Mouse (Mus musculus): ENCODE measurements around the gene Rmnd5b.
"Not testable (repeated sequence)": the region's sequence is repeated elsewhere in the genome, so short reads cannot be mapped to it uniquely, and the experiment has no call there.

The Rmnd5b gene

DNA sequence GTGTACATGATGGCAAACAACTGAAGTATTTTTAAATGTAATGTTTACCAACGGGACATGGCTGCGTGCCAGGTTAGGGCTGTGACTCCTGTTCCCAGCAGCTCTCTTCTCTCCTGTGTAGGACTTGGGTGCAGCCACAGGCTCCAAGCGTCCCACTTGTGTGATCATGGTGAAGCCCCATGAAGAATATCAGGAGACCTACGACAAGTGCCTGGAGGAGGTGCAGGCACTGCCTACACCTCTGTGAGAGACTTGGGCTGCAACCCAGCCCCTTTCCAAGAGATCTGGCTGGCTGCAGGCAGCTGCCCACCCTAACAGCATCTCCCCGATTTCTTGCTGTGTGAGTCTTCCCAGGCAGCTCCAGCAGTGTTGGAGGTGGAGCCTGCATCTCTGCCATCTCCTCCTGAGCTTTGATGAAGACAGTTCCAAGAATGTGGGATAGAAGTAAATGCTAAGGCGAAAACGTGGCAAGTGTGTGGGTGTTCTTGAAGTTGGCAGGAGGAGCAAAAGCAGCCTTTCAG is 12.7 kb downstream of the Rmnd5b start:
- DNase-seq (ENCODE audit: extremely low read depth, low read depth, low spot score) = no peak

DNA sequence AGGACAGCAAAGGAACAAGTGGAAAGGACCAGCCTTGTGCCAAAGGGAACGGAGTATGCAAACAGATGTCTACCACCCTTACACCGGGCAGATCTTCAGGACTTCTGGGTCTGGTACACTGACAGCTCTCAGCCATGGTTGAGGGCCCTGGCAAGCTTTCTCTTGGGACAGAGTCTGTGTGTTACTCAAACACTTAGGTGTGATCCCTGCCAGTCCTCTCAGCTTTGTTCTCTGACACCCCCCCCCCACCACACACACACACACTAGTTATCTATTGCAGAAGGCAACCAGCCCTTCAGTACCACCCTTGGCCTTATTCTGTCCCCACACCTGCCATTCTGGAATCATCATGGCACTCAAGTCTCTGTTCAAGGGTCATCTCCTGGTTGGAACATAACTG is 13.9 kb downstream of the Rmnd5b start:
- no peak for DNase-seq (ENCODE audit: extremely low read depth, low read depth, low spot score)

DNA sequence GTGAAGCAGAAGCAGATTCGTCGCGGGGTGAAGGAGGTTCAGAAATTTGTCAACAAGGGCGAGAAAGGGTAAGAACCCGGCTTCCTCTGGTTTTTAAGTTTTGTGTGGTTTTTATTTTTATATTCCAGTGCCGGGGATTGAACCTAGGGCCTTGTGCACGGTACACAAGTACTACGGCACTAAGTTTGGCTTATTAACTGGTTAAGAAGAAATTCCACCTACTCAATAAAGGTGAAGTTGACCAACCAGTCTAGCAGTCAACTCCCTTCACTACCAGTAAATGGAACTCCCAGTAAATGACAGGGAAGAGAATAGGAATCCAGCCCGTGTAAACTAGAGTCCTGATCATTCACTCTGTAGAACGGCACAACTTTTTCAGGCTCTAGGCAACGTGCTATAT is 15.6 kb downstream of the Rmnd5b start:
- DNase-seq (ENCODE audit: extremely low read depth, low read depth, low spot score) = no peak

DNA sequence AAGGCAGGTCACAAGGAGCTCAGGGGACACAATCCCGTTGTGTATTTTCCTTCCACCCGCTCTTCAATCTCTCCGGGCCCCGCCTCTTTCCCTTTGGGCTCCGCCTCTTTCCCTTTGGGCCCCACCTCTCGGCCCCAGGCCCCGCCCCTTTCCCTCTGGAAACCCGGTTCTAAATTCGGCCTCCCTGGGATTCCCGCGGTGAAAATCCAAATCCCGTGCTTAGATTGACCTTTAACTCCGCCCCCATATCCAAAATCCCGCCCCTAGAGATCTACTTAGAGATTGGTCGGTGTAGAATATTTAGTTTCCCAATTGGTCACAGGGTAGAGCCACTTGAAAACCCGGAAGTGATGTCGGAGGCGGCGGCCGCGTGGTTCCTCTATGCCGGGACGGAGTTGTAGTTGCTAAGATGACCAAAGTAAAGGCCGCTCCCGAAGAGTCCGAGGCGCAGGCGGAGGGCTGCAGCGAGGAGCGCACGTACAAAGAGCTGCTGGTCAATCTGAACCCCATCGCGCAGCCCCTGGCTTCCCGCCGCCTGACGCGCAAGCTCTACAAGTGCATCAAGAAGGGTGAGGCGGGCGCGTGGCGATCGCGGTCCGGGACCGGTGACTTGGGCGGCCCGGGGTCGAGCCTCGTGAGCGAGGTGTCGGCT is 16.2 kb downstream of the Rmnd5b start, which contains the start of gene Nhp2:
Nhp2 (plus strand) TSS at position 327 of the 652 bp plus-strand sequence.
- DNase-seq (ENCODE audit: extremely low read depth, low read depth, low spot score) = peak; percentile 100

DNA sequence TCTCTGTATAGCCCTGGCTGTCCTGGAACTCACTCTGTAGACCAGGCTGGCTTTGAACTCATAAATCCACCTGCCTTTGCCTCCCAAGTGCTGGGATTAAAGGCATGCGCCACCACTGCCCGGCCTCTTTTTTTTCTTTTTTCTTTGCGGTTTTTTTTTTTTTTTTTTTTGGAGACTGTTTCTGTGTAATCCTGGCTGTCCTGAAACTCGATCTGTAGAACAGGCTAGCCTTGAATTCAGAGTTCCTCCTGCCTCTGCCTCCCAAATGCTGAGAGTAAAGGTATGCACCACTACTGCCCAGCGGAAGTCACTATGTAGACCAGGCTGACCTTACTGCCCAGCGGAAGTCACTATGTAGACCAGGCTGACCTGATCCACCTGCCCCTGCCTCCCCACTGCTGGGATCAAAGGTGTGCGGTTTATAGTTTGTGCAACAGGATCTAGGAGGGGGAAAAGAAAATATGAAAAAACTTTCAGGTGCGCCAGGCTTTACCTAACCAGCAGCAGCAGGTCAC is 16.7 kb downstream of the Rmnd5b start:
- DNase-seq (ENCODE audit: extremely low read depth, low read depth, low spot score) = no peak

DNA sequence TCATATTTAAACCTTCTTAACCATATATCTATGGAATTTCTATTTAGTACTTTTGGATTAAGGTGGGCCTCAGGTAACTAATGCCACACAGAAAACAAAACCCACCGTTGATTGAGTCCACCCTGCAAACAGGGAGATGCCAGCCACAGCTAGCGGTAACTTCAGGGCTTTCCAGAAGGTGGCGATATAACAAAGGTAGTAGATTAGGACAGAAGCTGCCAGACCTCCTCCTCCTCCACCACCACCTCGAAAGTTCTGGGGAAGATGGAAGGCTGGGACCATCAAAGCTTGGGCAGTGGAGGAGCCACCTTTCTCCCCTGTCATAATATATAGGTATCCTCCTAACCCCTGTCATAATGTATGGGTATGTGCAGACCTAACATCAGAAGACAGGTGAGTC is 18.0 kb downstream of the Rmnd5b start:
- no peak for DNase-seq (ENCODE audit: extremely low read depth, low read depth, low spot score)

DNA sequence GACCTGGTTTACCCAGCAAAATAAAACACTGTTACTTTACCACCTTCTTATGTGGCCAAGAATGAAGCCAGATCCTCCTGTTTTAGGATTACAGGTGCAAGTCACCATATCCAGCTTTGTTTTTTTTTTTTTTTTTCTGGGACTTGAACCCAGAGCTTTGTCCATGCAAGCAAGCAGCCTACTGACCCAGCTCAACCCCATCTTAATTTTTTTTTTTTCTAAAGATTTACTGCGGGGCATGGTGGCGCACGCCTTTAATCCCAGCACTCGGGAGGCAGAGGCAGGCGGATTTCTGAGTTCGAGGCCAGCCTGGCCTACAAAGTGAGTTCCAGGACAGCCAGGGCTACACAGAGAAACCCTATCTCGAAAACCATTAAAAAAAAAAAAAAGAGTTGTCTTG is 19.6 kb downstream of the Rmnd5b start:
- not testable (repeated sequence) for DNase-seq (ENCODE audit: extremely low read depth, low read depth, low spot score)

DNA sequence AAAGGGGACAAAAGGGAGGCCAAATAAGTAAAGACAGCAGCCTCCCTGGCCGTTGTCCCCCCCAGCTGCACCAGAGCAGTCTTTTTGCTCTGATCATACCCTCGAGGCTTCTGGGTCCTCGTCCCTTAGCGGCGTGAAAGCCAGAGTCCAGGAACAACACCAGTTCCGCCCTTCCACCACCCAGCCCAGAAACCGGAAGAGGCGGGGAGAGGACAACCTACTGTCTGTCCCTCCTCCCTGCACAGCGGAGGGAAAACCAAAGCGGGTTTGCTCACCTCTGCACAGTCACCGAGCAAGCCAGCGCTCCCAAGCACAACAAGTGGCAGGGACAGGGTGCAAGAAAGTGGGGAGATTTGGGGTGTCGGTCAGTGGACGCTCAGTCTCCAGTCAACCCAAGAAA is 20.1 kb downstream of the Rmnd5b start:
- no peak for DNase-seq (ENCODE audit: extremely low read depth, low read depth, low spot score)

DNA sequence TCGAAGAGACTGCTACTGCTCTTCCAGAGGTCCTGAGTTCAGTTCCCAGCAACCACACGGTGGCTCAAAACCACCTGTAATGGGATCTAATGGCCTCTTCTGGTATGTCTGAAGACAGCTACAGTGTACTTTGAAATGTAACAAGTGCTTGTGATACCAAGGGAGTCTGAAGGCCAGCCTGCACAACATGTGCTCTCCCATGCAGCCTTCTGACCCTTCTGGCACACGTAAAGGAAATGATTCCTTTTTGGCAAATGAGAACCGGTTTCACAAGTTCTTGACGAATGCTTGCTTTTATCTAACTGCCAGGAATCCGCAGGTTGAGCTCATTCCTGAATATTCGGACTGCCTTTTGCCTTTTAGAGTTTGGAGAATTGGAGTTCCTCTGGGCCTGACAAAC is 20.6 kb downstream of the Rmnd5b start:
- DNase-seq (ENCODE audit: extremely low read depth, low read depth, low spot score) = no peak

DNA sequence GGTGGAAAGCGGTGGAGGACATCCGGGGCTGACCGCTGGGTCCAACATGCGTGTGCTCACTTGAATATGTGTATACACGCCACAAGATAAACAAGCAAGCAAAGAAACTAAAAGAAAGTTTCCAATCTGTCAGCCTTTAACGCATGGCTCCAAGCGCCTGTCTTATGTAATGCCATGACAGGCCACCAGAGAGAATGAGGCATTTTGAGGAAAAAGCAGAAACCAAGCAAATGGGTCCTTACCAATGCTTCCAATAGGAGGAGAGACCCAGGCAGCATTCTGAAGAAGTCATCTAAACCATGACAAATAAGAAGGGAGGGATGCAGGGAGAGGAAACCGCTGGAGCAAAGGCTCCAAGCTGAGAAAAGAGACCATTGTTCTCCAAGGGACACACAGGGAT is 21.4 kb downstream of the Rmnd5b start:
- DNase-seq (ENCODE audit: extremely low read depth, low read depth, low spot score) = no peak

DNA sequence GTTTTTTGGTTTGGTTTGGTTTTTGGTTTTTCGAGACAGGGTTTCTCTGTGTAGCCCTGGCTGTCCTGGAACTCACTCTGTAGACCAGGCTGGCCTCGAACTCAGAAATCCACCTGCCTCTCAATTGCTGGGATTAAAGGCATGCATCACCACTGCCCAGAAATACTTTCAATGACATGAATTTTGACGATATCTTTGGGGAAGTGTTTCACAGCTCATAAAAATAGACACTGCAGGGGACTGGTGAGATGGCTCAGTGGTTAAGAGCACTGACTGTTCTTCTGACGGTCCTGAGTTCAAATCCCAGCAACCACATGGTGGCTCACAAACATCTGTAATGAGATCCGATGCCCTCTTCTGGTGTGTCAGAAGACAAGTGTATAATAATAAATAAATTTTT is 25.8 kb downstream of the Rmnd5b start:
- not testable (repeated sequence) for DNase-seq (ENCODE audit: extremely low read depth, low read depth, low spot score)

DNA sequence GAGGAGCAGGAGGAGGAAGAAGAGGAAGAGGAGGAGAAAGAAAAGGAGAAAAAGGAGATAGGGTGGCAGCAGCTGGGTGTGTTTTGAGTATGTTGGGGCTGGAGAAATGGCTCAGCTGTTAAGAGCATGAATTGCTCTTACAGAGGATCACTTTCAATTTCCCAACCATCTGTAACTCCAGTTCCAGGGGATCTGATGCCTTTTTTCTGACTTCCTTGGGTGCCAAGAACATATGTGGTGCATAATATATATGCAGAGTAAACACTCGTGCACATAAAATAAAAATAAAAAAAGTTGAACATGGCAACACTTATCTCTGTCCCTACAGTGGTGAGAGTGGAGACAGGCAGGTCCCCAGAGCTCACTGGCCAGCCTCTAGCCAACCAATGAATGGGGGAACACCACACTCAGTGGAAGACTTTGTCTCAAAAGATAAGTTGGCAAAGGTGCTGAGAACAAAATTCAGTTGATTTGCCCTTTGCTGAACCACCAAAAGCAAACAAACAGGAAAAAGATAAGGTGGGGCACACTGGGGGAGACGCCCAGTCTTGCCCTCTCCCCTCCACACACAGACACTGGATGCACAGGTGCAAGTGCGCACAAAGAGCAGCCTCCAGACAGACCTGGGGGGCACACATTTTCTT is 26.3 kb downstream of the Rmnd5b start:
- DNase-seq (ENCODE audit: extremely low read depth, low read depth, low spot score) = no peak

DNA sequence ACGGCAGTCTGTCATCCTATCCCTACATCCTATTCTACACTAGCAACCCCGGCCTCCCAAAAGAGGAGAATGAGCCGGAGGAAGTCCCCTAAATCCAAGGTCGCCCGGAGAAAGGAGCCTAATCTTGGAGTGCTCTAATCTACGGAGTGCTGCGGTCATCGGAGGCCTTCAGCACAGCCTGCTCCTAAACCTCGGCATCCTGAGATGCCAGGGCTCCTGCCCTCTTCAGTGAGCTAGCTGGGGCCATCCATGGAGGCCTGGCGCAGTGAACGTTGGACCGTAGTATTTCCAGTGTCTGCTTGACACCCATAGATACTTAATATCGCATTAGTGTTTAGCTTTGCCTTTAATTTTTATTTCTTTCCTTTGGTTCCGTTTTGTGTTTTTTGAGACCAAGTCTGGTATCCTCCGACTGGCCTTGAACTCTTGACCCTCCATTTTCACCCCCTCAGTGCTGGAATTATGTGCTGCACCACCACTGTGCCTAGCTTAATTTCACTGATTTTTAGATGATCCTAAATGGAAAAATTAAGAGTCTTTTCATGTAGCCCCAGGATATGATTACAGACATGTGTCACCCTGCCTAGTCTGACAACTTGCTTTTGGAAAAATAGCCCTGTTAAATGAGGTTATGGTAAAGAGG is 28.5 kb downstream of the Rmnd5b start:
- no peak for DNase-seq (ENCODE audit: extremely low read depth, low read depth, low spot score)

DNA sequence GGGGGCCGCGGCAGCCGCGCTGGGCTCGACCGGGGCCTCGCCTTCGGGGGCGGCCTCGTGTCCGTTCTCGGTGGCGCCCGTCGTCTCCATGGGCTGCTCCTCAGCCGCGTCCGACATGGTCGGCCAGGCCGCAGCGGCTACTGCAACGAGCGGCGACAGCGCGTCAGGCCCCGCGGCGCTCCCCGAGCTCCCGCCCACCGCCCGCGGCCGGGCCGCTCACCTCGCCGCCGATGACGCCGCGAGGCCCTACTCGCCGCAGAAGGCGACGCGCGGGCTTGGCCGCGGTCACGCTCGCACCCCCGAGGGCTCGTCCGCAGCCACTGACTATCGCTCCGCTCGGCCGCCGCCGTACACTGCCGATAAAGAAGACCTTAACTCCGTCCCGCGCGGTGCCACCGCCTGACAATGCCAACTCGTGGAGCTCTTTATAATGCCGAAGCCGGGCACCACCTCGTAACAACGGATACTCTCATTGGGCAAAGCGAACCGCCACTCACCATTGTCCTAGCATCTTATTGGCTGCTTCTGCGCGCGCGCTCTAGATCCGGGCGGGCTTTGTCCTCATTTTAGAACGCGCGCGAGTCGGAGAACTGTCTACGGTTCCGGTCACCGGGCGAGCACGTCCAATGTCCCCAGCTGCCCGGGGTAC is 29.1 kb downstream of the Rmnd5b start, which contains the start of gene Hnrnpab:
Hnrnpab (minus strand) TSS at position 401 of the 649 bp plus-strand sequence.
- no peak for DNase-seq (ENCODE audit: extremely low read depth, low read depth, low spot score)

DNA sequence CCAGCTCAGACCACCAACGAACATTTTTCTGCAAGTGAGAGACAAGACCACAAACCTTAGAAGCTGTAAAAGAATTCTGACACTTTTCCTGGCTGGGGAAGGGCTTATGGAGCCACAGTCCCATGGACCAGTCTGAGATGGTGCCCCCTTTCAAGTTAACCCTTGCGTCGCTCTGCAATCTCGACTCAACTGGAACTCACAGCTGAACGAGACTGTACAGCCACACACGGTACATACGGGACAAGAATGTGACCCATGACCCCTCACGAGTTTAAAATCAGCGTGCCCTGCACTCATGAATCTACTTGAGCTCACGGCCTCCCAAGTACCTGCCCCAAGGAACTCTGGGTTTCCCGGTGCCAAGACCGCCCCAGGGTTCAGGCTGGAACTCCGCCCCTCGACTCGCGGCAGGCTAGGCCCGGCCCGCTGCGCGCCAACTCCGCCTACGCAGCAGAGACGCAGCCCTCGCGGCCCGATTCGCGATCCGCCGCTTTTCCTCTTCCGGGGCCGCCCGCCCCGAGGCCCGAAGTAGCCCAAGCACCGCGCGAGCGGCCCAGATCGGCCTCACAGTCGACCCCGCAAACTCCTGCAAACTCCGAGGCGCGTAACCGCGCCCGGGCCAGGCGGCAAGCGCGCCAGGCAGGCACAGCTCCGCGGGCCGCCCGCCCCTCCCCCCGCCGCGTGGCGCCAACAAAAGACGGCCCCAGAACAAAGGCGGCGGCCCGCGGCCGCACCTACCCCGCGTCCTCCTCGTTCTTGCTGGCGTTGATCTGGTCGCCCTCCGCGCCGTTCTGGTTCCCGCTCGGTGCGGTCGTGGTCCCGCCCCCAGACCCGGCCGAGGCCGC is 29.9 kb downstream of the Rmnd5b start:
- DNase-seq (ENCODE audit: extremely low read depth, low read depth, low spot score) = no peak

DNA sequence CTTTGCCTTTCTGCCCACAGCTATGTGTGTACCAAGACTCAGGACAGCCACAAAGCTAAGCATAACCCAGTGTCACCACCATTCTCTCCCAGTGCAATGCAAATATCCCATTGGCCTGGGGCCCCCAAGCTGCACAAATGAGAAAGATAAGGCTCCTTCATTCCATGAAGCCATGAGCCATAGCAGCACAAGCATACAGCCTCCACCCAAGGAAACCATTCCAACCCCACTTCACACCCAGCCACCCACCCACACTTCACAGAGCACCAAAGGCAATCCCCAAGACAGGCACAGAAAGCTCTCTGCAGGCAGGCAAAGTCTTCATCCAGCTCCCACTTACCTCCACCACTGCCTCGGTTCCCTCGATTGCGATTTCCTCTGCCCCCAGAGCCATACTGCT is 33.4 kb downstream of the Rmnd5b start:
- no peak for DNase-seq (ENCODE audit: extremely low read depth, low read depth, low spot score)

DNA sequence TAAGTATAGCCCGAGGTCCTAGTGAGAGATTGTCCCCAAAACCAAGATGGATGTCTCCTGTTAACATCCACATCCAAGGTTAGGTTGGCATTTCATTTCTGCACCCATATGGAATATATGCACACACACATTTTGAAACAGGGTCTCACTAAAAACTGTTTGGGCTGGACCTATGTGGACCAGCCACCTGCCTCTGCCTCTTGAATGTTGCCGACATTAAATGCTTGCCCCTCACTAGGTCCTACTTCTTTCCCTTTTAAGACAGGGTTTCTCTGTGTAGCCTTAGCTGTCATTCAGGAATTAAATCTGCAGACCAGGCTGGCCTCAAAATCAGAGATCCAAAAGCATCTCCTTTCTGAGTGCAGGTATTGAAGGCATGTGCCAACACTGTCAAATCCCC is 38.1 kb downstream of the Rmnd5b start:
- no peak for DNase-seq (ENCODE audit: extremely low read depth, low read depth, low spot score)

DNA sequence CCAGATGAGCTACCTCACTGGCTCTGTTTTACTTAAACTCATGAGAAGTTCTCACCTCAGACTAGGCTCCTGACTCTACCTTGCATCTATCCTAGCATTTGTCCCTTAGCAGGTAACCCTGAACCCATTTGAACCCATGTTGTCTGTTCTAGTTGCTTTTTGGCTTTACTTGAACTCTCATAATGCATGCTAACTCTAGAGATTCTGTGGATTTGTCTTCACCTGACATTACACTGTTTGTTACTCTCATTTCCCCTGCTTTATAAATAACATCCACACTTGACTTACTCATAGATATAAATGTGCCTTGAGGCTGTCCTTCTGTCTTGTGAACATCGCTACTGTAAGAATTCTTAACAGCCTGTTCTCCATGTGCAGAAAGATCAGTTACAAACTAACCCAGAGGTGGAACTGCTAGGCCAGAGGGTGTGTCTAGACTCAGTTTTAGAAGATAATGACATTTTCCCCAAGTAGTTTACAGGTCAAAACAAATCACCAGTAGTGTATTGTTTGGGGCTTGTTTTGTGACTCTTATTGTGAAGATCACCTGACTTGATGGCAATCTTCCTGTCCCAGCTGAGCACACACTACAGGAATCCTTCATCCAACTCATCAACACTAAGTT is 40.1 kb downstream of the Rmnd5b start:
- DNase-seq (ENCODE audit: extremely low read depth, low read depth, low spot score) = no peak

DNA sequence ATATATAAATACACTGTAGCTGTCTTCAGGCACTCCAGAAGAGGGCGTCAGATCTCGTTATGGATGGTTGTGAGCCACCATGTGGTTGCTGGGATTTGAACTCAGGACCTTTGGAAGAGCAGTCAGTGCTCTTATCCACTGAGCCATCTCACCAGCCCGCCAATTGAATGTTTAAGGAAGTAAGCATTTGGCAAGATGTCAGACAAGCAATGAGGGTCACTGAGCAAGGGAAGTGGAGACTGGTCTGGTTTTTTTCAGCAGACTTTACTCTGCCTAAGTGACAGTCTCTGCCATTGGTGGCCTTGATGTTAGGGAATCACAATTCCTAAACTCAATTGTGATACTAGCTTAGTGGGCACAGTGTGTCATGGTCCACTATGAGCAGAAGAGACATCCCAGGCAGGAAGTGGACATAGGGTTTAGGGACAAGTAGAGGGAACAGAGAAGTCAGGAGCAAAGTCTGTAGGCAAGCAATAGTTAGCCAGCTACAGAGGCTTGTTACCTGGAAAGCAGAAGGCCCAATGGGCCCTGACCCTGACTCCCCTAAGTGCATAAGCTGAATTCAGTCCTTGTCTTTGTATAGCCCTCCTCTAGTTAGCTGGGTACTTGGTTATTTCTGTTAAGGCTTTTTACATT is 40.9 kb downstream of the Rmnd5b start:
- no peak for DNase-seq (ENCODE audit: extremely low read depth, low read depth, low spot score)

DNA sequence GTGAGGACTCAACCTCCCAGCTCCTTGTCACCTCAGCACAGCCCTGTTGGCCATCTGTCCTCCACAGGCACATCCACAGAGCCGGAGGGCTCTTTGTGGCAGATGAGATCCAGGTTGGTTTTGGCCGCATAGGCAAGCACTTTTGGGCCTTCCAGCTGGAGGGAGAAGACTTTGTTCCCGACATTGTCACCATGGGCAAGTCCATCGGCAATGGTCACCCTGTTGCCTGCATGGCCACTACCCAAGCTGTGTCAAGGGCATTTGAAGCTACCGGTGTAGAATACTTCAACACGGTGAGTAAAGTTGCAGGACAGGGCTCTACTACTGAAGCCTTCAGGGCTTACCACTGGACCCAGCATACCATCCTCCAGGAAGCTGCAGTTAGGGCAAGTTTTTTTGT is 41.8 kb downstream of the Rmnd5b start:
- DNase-seq (ENCODE audit: extremely low read depth, low read depth, low spot score) = no peak

Data from fat pad, adult 2 months (tissue).